Mouse (Mus musculus): ENCODE data around the gene Poc1a. TPM values are rescaled to one million over a fixed set of nuclear protein-coding genes. Genes with fewer than 3 reads are reported as not detected.

Gene Poc1a
- 27.8 and 30.0 TPM in 2 replicates for polyA plus RNA-seq (2016; fragmentation: Nextera tagmentation; extraction: Ambion mirVana)

GRCm38 (mm10) chr9:106280808-106281544, at the start of gene Poc1a:
Gene Poc1a (plus strand): TSS chr9:106281061.
- ATAC-seq (ENCODE audit: insufficient number of reproducible peaks, low FRiP score) = peak; percentile 96
- H3K4me2 ChIP-seq = peak within 1 kb of the TSS; percentile 78

GRCm38 (mm10) chr9:106231220-106231619, 49.6 kb upstream of the Poc1a start:
- H3K4me3 ChIP-seq = no peak overlapping the region
- no peaks in the 10 kb centered on the region for H3K27me3 ChIP-seq (replicated peaks)
- H3K9me3 ChIP-seq (replicated peaks) = no peaks in the 10 kb centered on the region
- 68% methylated on average over 7 of the region's 7 CpGs for WGBS
- H3K9ac ChIP-seq = no peak overlapping the region
- no peak overlapping the region for H3K4me2 ChIP-seq
- peaks cover 38% of the 10 kb centered on the region for H3K36me3 ChIP-seq
- H3K27ac ChIP-seq (ENCODE audit: poor library complexity, severe bottlenecking) = no peak overlapping the region
- no peak for ATAC-seq (ENCODE audit: insufficient number of reproducible peaks, low FRiP score)
- H3K4me1 ChIP-seq (replicated peaks) = peaks cover 26% of the 10 kb centered on the region

More at GRCm38 (mm10) chr9:106280808-106281544, at the start of gene Poc1a:
- Histone ChIP-seq H3K4me3 (peak within 1 kb of the TSS; percentile 62), H3K36me3 (peaks cover 23% of the 10 kb centered on the region), H3K9ac (peak within 1 kb of the TSS; percentile 72), H3K27me3 (replicated peaks) (no peaks in the 10 kb centered on the region), H3K4me1 (replicated peaks) (peaks cover 8% of the 10 kb centered on the region), H3K27ac (ENCODE audit: poor library complexity, severe bottlenecking) (peak within 1 kb of the TSS; percentile 73), H3K9me3 (replicated peaks) (no peaks in the 10 kb centered on the region)
- under 1% methylated on average over 47 of the region's 47 CpGs for WGBS

GRCm38 (mm10) chr9:106231816-106232215, 49.0 kb upstream of the Poc1a start:
- H3K27me3 ChIP-seq (replicated peaks) = no peaks in the 10 kb centered on the region
- WGBS = 76% methylated on average over 4 of the region's 4 CpGs
- peaks cover 20% of the 10 kb centered on the region for H3K4me1 ChIP-seq (replicated peaks)
- no peaks in the 10 kb centered on the region for H3K9me3 ChIP-seq (replicated peaks)
- no peak for ATAC-seq (ENCODE audit: insufficient number of reproducible peaks, low FRiP score)
- H3K9ac ChIP-seq = no peak overlapping the region
- no peak overlapping the region for H3K4me2 ChIP-seq
- H3K4me3 ChIP-seq = no peak overlapping the region
- H3K27ac ChIP-seq (ENCODE audit: poor library complexity, severe bottlenecking) = no peak overlapping the region
- H3K36me3 ChIP-seq = peaks cover 44% of the 10 kb centered on the region

GRCm38 (mm10) chr9:106232956-106233355, 47.9 kb upstream of the Poc1a start:
- no peak for ATAC-seq (ENCODE audit: insufficient number of reproducible peaks, low FRiP score)
- no peaks in the 10 kb centered on the region for H3K27me3 ChIP-seq (replicated peaks)
- no peak overlapping the region for H3K4me3 ChIP-seq
- no peak overlapping the region for H3K27ac ChIP-seq (ENCODE audit: poor library complexity, severe bottlenecking)
- no peaks in the 10 kb centered on the region for H3K9me3 ChIP-seq (replicated peaks)
- no peak overlapping the region for H3K4me2 ChIP-seq
- peaks cover 16% of the 10 kb centered on the region for H3K4me1 ChIP-seq (replicated peaks)
- peaks cover 55% of the 10 kb centered on the region for H3K36me3 ChIP-seq
- no peak overlapping the region for H3K9ac ChIP-seq
- 86% methylated on average over 3 of the region's 3 CpGs for WGBS

GRCm38 (mm10) chr9:106233953-106234352, 46.9 kb upstream of the Poc1a start:
- ATAC-seq (ENCODE audit: insufficient number of reproducible peaks, low FRiP score) = no peak
- peaks cover 65% of the 10 kb centered on the region for H3K36me3 ChIP-seq
- no peak overlapping the region for H3K4me2 ChIP-seq
- no peak overlapping the region for H3K9ac ChIP-seq
- no peaks in the 10 kb centered on the region for H3K27me3 ChIP-seq (replicated peaks)
- no peak overlapping the region for H3K27ac ChIP-seq (ENCODE audit: poor library complexity, severe bottlenecking)
- no peaks in the 10 kb centered on the region for H3K9me3 ChIP-seq (replicated peaks)
- 80% methylated on average over 6 of the region's 6 CpGs for WGBS
- no peak overlapping the region for H3K4me3 ChIP-seq
- H3K4me1 ChIP-seq (replicated peaks) = peaks cover 10% of the 10 kb centered on the region

- WGBS = 79% methylated on average over 23 of the region's 23 CpGs
- ATAC-seq (ENCODE audit: insufficient number of reproducible peaks, low FRiP score) = no peak
- no peaks in the 10 kb centered on the region for H3K9me3 ChIP-seq (replicated peaks)
- 0 out of 2 replicates have a peak overlapping the region, but pooled peaks have one; percentile 37 for H3K9ac ChIP-seq
- peaks cover 79% of the 10 kb centered on the region for H3K36me3 ChIP-seq
- no peak overlapping the region for H3K4me3 ChIP-seq
- no peaks in the 10 kb centered on the region for H3K27me3 ChIP-seq (replicated peaks)
- no peak overlapping the region for H3K27ac ChIP-seq (ENCODE audit: poor library complexity, severe bottlenecking)
- H3K4me2 ChIP-seq = no peak overlapping the region
- H3K4me1 ChIP-seq (replicated peaks) = peaks cover 10% of the 10 kb centered on the region
Measured at GRCm38 (mm10) chr9:106235194-106235830, 45.5 kb upstream of the Poc1a start.

GRCm38 (mm10) chr9:106236156-106236817, 44.6 kb upstream of the Poc1a start:
- Histone ChIP-seq H3K27ac (ENCODE audit: poor library complexity, severe bottlenecking) (no peak overlapping the region), H3K4me3 (no peak overlapping the region), H3K4me2 (no peak overlapping the region), H3K36me3 (peaks cover 88% of the 10 kb centered on the region), H3K9ac (no peak overlapping the region), H3K9me3 (replicated peaks) (no peaks in the 10 kb centered on the region), H3K4me1 (replicated peaks) (peaks cover 10% of the 10 kb centered on the region), H3K27me3 (replicated peaks) (no peaks in the 10 kb centered on the region)
- 88% methylated on average over 23 of the region's 23 CpGs for WGBS
- ATAC-seq (ENCODE audit: insufficient number of reproducible peaks, low FRiP score) = no peak

GRCm38 (mm10) chr9:106236818-106237211, 44.0 kb upstream of the Poc1a start:
- peaks cover 10% of the 10 kb centered on the region for H3K4me1 ChIP-seq (replicated peaks)
- peaks cover 93% of the 10 kb centered on the region for H3K36me3 ChIP-seq
- H3K9ac ChIP-seq = no peak overlapping the region
- H3K27ac ChIP-seq (ENCODE audit: poor library complexity, severe bottlenecking) = no peak overlapping the region
- 73% methylated on average over 3 of the region's 3 CpGs for WGBS
- H3K27me3 ChIP-seq (replicated peaks) = no peaks in the 10 kb centered on the region
- no peak for ATAC-seq (ENCODE audit: insufficient number of reproducible peaks, low FRiP score)
- no peak overlapping the region for H3K4me2 ChIP-seq
- H3K4me3 ChIP-seq = no peak overlapping the region
- H3K9me3 ChIP-seq (replicated peaks) = no peaks in the 10 kb centered on the region

GRCm38 (mm10) chr9:106237401-106237800, 43.5 kb upstream of the Poc1a start:
- peaks cover 10% of the 10 kb centered on the region for H3K4me1 ChIP-seq (replicated peaks)
- no peak for ATAC-seq (ENCODE audit: insufficient number of reproducible peaks, low FRiP score)
- H3K4me2 ChIP-seq = no peak overlapping the region
- no peak overlapping the region for H3K9ac ChIP-seq
- H3K27me3 ChIP-seq (replicated peaks) = no peaks in the 10 kb centered on the region
- H3K4me3 ChIP-seq = no peak overlapping the region
- H3K9me3 ChIP-seq (replicated peaks) = no peaks in the 10 kb centered on the region
- no peak overlapping the region for H3K27ac ChIP-seq (ENCODE audit: poor library complexity, severe bottlenecking)
- peaks cover 98% of the 10 kb centered on the region for H3K36me3 ChIP-seq
- 88% methylated on average over 8 of the region's 8 CpGs for WGBS

- no peak for ATAC-seq (ENCODE audit: insufficient number of reproducible peaks, low FRiP score)
- 86% methylated on average over 10 of the region's 10 CpGs for WGBS
- Histone ChIP-seq H3K4me1 (replicated peaks) (peaks cover 10% of the 10 kb centered on the region), H3K27me3 (replicated peaks) (no peaks in the 10 kb centered on the region), H3K36me3 (peaks cover 98% of the 10 kb centered on the region), H3K4me3 (no peak overlapping the region), H3K4me2 (no peak overlapping the region), H3K27ac (ENCODE audit: poor library complexity, severe bottlenecking) (no peak overlapping the region), H3K9ac (no peak overlapping the region), H3K9me3 (replicated peaks) (no peaks in the 10 kb centered on the region)
Measured at GRCm38 (mm10) chr9:106237878-106238277, 43.0 kb upstream of the Poc1a start.

GRCm38 (mm10) chr9:106241541-106242164, 39.2 kb upstream of the Poc1a start:
- H3K4me3 ChIP-seq = no peak overlapping the region
- H3K4me2 ChIP-seq = no peak overlapping the region
- ATAC-seq (ENCODE audit: insufficient number of reproducible peaks, low FRiP score) = no peak
- no peak overlapping the region for H3K27ac ChIP-seq (ENCODE audit: poor library complexity, severe bottlenecking)
- H3K4me1 ChIP-seq (replicated peaks) = peaks cover 14% of the 10 kb centered on the region
- no peak overlapping the region for H3K9ac ChIP-seq
- H3K36me3 ChIP-seq = peaks cover 69% of the 10 kb centered on the region
- H3K27me3 ChIP-seq (replicated peaks) = no peaks in the 10 kb centered on the region
- H3K9me3 ChIP-seq (replicated peaks) = no peaks in the 10 kb centered on the region
- 86% methylated on average over 10 of the region's 10 CpGs for WGBS

All from heart, embryonic 12.5 days (tissue).